Mouse (Mus musculus): Measurements from ENCODE around the gene Erbb4.

GRCm38 (mm10) chr1:68831575-68831974, 276.3 kb downstream of the Erbb4 start:
- TF ChIP-seq TAL1 (IDR thresholded peaks at IDR 0.05; ENCODE audit: low read length) (no peak), GATA1 (IDR thresholded peaks at IDR 0.05; ENCODE audit: low read length) (no peak)

Data from erythroblast, embryonic 14.5 days (primary cell).